Mouse (Mus musculus) heart, embryonic 11.5 days (tissue): ENCODE data around the gene C130050O18Rik. TPM values are rescaled to one million over a fixed set of nuclear protein-coding genes. Genes with fewer than 3 reads are reported as not detected.

Experiments
- ATAC-seq: fragments of 200-750 bp; cut with Nextera tagmentation; replicated peaks from 2 replicates; pipeline ENCODE4 v1.8.0; 2017; ENCODE audit warnings: moderate library complexity; ENCODE audit not compliant: insufficient number of reproducible peaks, low FRiP score, low TSS enrichment
- H3K27ac ChIP-seq: fragments of 300-500 bp; sonication (generic); 2 replicates; pipeline ENCODE4 v1.5.1; 2014; ENCODE audit warnings: mild to moderate bottlenecking, low read depth, low read length
- H3K27me3 ChIP-seq: fragments of 300-500 bp; sonication (generic); 2 replicates; pipeline ENCODE4 v1.6.1; 2014; ENCODE audit warnings: mild to moderate bottlenecking, low read length, mixed read lengths; ENCODE audit not compliant: control insufficient read depth, insufficient read depth
- H3K36me3 ChIP-seq: fragments of 300-500 bp; sonication (generic); 2 replicates; pipeline ENCODE4 v1.6.1; 2014; ENCODE audit warnings: mild to moderate bottlenecking, low read length, moderate library complexity, mixed read lengths; ENCODE audit not compliant: control insufficient read depth, insufficient read depth
- H3K4me1 ChIP-seq: fragments of 300-500 bp; sonication (generic); 2 replicates; pipeline ENCODE4 v1.6.1; 2014; ENCODE audit warnings: low read length; ENCODE audit not compliant: control insufficient read depth, insufficient read depth
- H3K4me2 ChIP-seq: fragments of 300-500 bp; sonication (generic); 2 replicates; pipeline ENCODE4 v1.6.1; 2014; ENCODE audit warnings: mild to moderate bottlenecking, moderate library complexity
- H3K4me3 ChIP-seq: fragments of 300-500 bp; sonication (generic); 2 replicates; pipeline ENCODE4 v1.5.1; 2014; ENCODE audit warnings: low read depth, low read length
- H3K9ac ChIP-seq: fragments of 300-500 bp; sonication (generic); 2 replicates; pipeline ENCODE4 v1.6.1; 2014; ENCODE audit warnings: mild to moderate bottlenecking, low read depth, low read length, moderate library complexity
- H3K9me3 ChIP-seq: fragments of 300-500 bp; sonication (generic); replicated peaks from 2 replicates; pipeline ENCODE4 v1.6.1; 2016; ENCODE audit warnings: low read length; ENCODE audit not compliant: control insufficient read depth
- WGBS: fragments of 180-500 bp; shearing (Covaris S2); extraction: QIAGEN DNeasy Blood & Tissue Kit; methylation state at CpG from one replicate; pipeline ENCODE4 v1.1.7; 2014; ENCODE audit not compliant: insufficient replicate concordance; 5-methylcytosine and 5-hydroxymethylcytosine counted together
- polyA plus RNA-seq: library from polyadenylated mRNA; unstranded; fragments of >200 nt; fragmentation: Nextera tagmentation; extraction: Ambion mirVana; gene quantifications from 2 replicates; pipeline ENCODE4 v1.2.1, GENCODE M21; 2014

The C130050O18Rik gene
- polyA plus RNA-seq, 1 experiment from 2014 or later = 0.17 TPM

GRCm38 (mm10) chr5:139418110-139418509 lies 13.0 kb downstream of the C130050O18Rik start:
- Histone ChIP-seq H3K27ac (no peak overlapping the region), H3K9ac (no peak overlapping the region)

GRCm38 (mm10) chr5:139418633-139419032 lies 13.6 kb downstream of the C130050O18Rik start:
- no peak overlapping the region for H3K4me2 ChIP-seq
- H3K9ac ChIP-seq = no peak overlapping the region
- peaks cover 14% of the 10 kb centered on the region for H3K4me1 ChIP-seq
- no peak overlapping the region for H3K27ac ChIP-seq
- WGBS = 10% methylated on average over 3 of the region's 3 CpGs
- H3K4me3 ChIP-seq = no peak overlapping the region
- no peak for ATAC-seq
- no peaks in the 10 kb centered on the region for H3K36me3 ChIP-seq
- peaks cover 48% of the 10 kb centered on the region for H3K27me3 ChIP-seq
- no peaks in the 10 kb centered on the region for H3K9me3 ChIP-seq

More at GRCm38 (mm10) chr5:139418110-139418509, 13.0 kb downstream of the C130050O18Rik start:
- Histone ChIP-seq H3K36me3 (no peaks in the 10 kb centered on the region), H3K4me2 (no peak overlapping the region), H3K27me3 (peaks cover 51% of the 10 kb centered on the region), H3K9me3 (no peaks in the 10 kb centered on the region), H3K4me1 (peaks cover 14% of the 10 kb centered on the region), H3K4me3 (no peak overlapping the region)
- ATAC-seq = no peak
- 62% methylated on average over 2 of the region's 2 CpGs for WGBS

GRCm38 (mm10) chr5:139423026-139423865 lies 18.2 kb downstream of the C130050O18Rik start, which contains the start of gene Gper1:
Gper1 (plus strand) TSS chr5:139423151.
- Histone ChIP-seq H3K36me3 (no peaks in the 10 kb centered on the region), H3K27me3 (peaks cover 39% of the 10 kb centered on the region), H3K27ac (no peak within 1 kb of the TSS), H3K9me3 (no peaks in the 10 kb centered on the region), H3K4me1 (peaks cover 12% of the 10 kb centered on the region), H3K4me2 (0 out of 2 replicates have a peak within 1 kb of the TSS, but pooled peaks have one; percentile 12), H3K4me3 (no peak within 1 kb of the TSS), H3K9ac (no peak within 1 kb of the TSS)
- no peak for ATAC-seq
- 59% methylated on average over 21 of the region's 21 CpGs for WGBS

- no peak overlapping the region for H3K27ac ChIP-seq
Measured at GRCm38 (mm10) chr5:139425198-139425597, 20.1 kb downstream of the C130050O18Rik start.

GRCm38 (mm10) chr5:139427001-139427400 lies 21.9 kb downstream of the C130050O18Rik start:
- H3K27ac ChIP-seq = no peak overlapping the region
- peaks cover 4% of the 10 kb centered on the region; the same call in 1 of the 2 replicates for H3K4me1 ChIP-seq
- no peak overlapping the region for H3K9ac ChIP-seq

More at GRCm38 (mm10) chr5:139425198-139425597, 20.1 kb downstream of the C130050O18Rik start:
- Histone ChIP-seq H3K36me3 (no peaks in the 10 kb centered on the region), H3K4me2 (no peak overlapping the region), H3K4me1 (peaks cover 4% of the 10 kb centered on the region; the same call in 1 of the 2 replicates), H3K27me3 (peaks cover 45% of the 10 kb centered on the region), H3K9me3 (no peaks in the 10 kb centered on the region), H3K4me3 (no peak overlapping the region), H3K9ac (no peak overlapping the region)
- 72% methylated on average over 9 of the region's 9 CpGs for WGBS
- no peak for ATAC-seq

GRCm38 (mm10) chr5:139427989-139428388 lies 22.9 kb downstream of the C130050O18Rik start:
- Histone ChIP-seq H3K4me1 (peaks cover 4% of the 10 kb centered on the region; the same call in 1 of the 2 replicates), H3K4me2 (no peak overlapping the region), H3K9me3 (no peaks in the 10 kb centered on the region), H3K4me3 (no peak overlapping the region), H3K9ac (no peak overlapping the region), H3K27me3 (peaks cover 28% of the 10 kb centered on the region), H3K27ac (no peak overlapping the region), H3K36me3 (no peaks in the 10 kb centered on the region)
- ATAC-seq = no peak
- WGBS = 75% methylated on average over 9 of the region's 9 CpGs

More at GRCm38 (mm10) chr5:139427001-139427400, 21.9 kb downstream of the C130050O18Rik start:
- ATAC-seq = no peak
- WGBS = 89% methylated on average over 9 of the region's 9 CpGs
- Histone ChIP-seq H3K9me3 (no peaks in the 10 kb centered on the region), H3K27me3 (peaks cover 31% of the 10 kb centered on the region), H3K4me2 (no peak overlapping the region), H3K4me3 (no peak overlapping the region), H3K36me3 (no peaks in the 10 kb centered on the region)

GRCm38 (mm10) chr5:139429818-139430341 lies 24.8 kb downstream of the C130050O18Rik start:
- no peaks in the 10 kb centered on the region for H3K36me3 ChIP-seq
- H3K9ac ChIP-seq = no peak overlapping the region
- no peak overlapping the region for H3K27ac ChIP-seq
- peaks cover 4% of the 10 kb centered on the region; the same call in 1 of the 2 replicates for H3K4me1 ChIP-seq
- H3K4me2 ChIP-seq = no peak overlapping the region
- H3K4me3 ChIP-seq = no peak overlapping the region
- ATAC-seq = no peak
- WGBS = 46% methylated on average over 10 of the region's 12 CpGs
- H3K27me3 ChIP-seq = peaks cover 19% of the 10 kb centered on the region
- no peaks in the 10 kb centered on the region for H3K9me3 ChIP-seq

- no peaks in the 10 kb centered on the region for H3K36me3 ChIP-seq
- H3K4me2 ChIP-seq = no peak overlapping the region
- no peak overlapping the region for H3K27ac ChIP-seq
- ATAC-seq = no peak
- H3K4me1 ChIP-seq = peaks cover 4% of the 10 kb centered on the region; the same call in 1 of the 2 replicates
- no peaks in the 10 kb centered on the region for H3K9me3 ChIP-seq
- no peak overlapping the region for H3K9ac ChIP-seq
- no peak overlapping the region for H3K4me3 ChIP-seq
- 72% methylated on average over 6 of the region's 6 CpGs for WGBS
- peaks cover 6% of the 10 kb centered on the region; the same call in 1 of the 2 replicates for H3K27me3 ChIP-seq
Measured at GRCm38 (mm10) chr5:139432333-139432732, 27.3 kb downstream of the C130050O18Rik start.
